Mouse (Mus musculus) testis, adult 2 months (tissue): ENCODE measurements around the gene Sbds. TPM values are rescaled to one million over a fixed set of nuclear protein-coding genes. Genes with fewer than 3 reads are reported as not detected.

ENCODE experiments used
- H3K27ac ChIP-seq: fragments of 200-500 bp; 2 replicates; pipeline ENCODE4 v1.5.1; 2012; ENCODE audit warnings: low read depth, low read length; ENCODE audit not compliant: control insufficient read depth, insufficient read depth
- H3K27me3 ChIP-seq: fragments of 200-500 bp; 2 replicates; pipeline ENCODE4 v1.6.1; 2012; ENCODE audit warnings: mild to moderate bottlenecking, low read length, moderate library complexity; ENCODE audit not compliant: control insufficient read depth, insufficient read depth
- H3K36me3 ChIP-seq: fragments of 200-500 bp; 2 replicates; pipeline ENCODE4 v1.6.1; 2012; ENCODE audit warnings: mild to moderate bottlenecking, low read length; ENCODE audit not compliant: control insufficient read depth, insufficient read depth
- H3K4me1 ChIP-seq: fragments of 200-500 bp; 2 replicates; pipeline ENCODE4 v1.6.1; 2012; ENCODE audit warnings: low read length; ENCODE audit not compliant: control insufficient read depth, insufficient read depth
- H3K4me3 ChIP-seq: fragments of 200-500 bp; 2 replicates; pipeline ENCODE4 v1.5.1; 2012; ENCODE audit warnings: low read depth, mild to moderate bottlenecking, low read length, moderate library complexity, mixed read lengths; ENCODE audit not compliant: control insufficient read depth
- CTCF ChIP-seq: fragments of 200-500 bp; IDR thresholded peaks from 2 replicates; pipeline ENCODE4 v1.5.1; 2012; ENCODE audit warnings: low read depth, mild to moderate bottlenecking, inconsistent platforms, low read length, moderate library complexity; ENCODE audit not compliant: control insufficient read depth, insufficient read depth, insufficient replicate concordance
- POLR2A ChIP-seq: fragments of 200-500 bp; IDR thresholded peaks from 2 replicates; pipeline ENCODE4 v1.6.1; 2012; ENCODE audit warnings: low read depth, mild to moderate bottlenecking, inconsistent platforms, low read length, moderate library complexity; ENCODE audit not compliant: control insufficient read depth
- polyA plus RNA-seq: library from polyadenylated mRNA; depleted of rRNA; stranded (reverse); fragments of >200 nt; gene quantifications from 2 replicates; pipeline ENCODE4 v1.2.3, GENCODE M21; 2012

Sbds gene
- polyA plus RNA-seq, 1 experiment: 52.2 TPM

- H3K27me3 ChIP-seq: no peaks in the 10 kb centered on the region
- H3K27ac ChIP-seq: no peak overlapping the region
- no peaks in the 10 kb centered on the region; the same call in none of the 2 replicates for H3K36me3 ChIP-seq
- H3K4me1 ChIP-seq: no peaks in the 10 kb centered on the region
- no peak overlapping the region for H3K4me3 ChIP-seq
- TF ChIP-seq CTCF: no peak
- TF ChIP-seq POLR2A: no peak
Observed at GRCm38 (mm10) chr5:130292976-130293375, 37.6 kb upstream of the Sbds start.

- no peak for TF ChIP-seq POLR2A
- TF ChIP-seq CTCF: no peak
- no peak overlapping the region for H3K4me3 ChIP-seq
- H3K4me1 ChIP-seq: no peaks in the 10 kb centered on the region
- no peaks in the 10 kb centered on the region for H3K27me3 ChIP-seq
- H3K27ac ChIP-seq: no peak overlapping the region
- H3K36me3 ChIP-seq: no peaks in the 10 kb centered on the region; the same call in 1 of the 2 replicates
Observed at GRCm38 (mm10) chr5:130290775-130291174, 35.4 kb upstream of the Sbds start.

GRCm38 (mm10) chr5:130290242-130290641 is 34.9 kb upstream of the Sbds start:
- Histone ChIP-seq H3K27ac (no peak overlapping the region), H3K36me3 (no peaks in the 10 kb centered on the region; the same call in 1 of the 2 replicates), H3K27me3 (no peaks in the 10 kb centered on the region), H3K4me1 (no peaks in the 10 kb centered on the region), H3K4me3 (no peak overlapping the region)
- peak; percentile 60; the same call in 1 of the 2 replicates for TF ChIP-seq CTCF
- no peak for TF ChIP-seq POLR2A

- H3K36me3 ChIP-seq: no peaks in the 10 kb centered on the region
- TF ChIP-seq CTCF (no peak), POLR2A (no peak)
Observed at GRCm38 (mm10) chr5:130288106-130288505, 32.8 kb upstream of the Sbds start.

GRCm38 (mm10) chr5:130283079-130283732 is 27.9 kb upstream of the Sbds start:
- Histone ChIP-seq H3K27me3 (no peaks in the 10 kb centered on the region), H3K27ac (no peak overlapping the region), H3K4me3 (no peak overlapping the region), H3K4me1 (no peaks in the 10 kb centered on the region), H3K36me3 (no peaks in the 10 kb centered on the region; the same call in 1 of the 2 replicates)
- TF ChIP-seq POLR2A (no peak), CTCF (no peak)

More at GRCm38 (mm10) chr5:130288106-130288505, 32.8 kb upstream of the Sbds start:
- Histone ChIP-seq H3K4me3 (no peak overlapping the region), H3K27ac (no peak overlapping the region), H3K27me3 (no peaks in the 10 kb centered on the region), H3K4me1 (no peaks in the 10 kb centered on the region)

GRCm38 (mm10) chr5:130278011-130278472 is 22.7 kb upstream of the Sbds start:
- H3K36me3 ChIP-seq: peaks cover 2% of the 10 kb centered on the region; the same call in 1 of the 2 replicates

GRCm38 (mm10) chr5:130275509-130275908 is 20.2 kb upstream of the Sbds start:
- Histone ChIP-seq H3K27me3 (no peaks in the 10 kb centered on the region), H3K36me3 (peaks cover 2% of the 10 kb centered on the region; the same call in 1 of the 2 replicates), H3K4me3 (no peak overlapping the region), H3K27ac (no peak overlapping the region), H3K4me1 (no peaks in the 10 kb centered on the region)
- TF ChIP-seq CTCF (no peak), POLR2A (no peak)

More at GRCm38 (mm10) chr5:130278011-130278472, 22.7 kb upstream of the Sbds start:
- no peak overlapping the region for H3K4me3 ChIP-seq
- TF ChIP-seq CTCF: no peak
- no peak for TF ChIP-seq POLR2A
- H3K27ac ChIP-seq: no peak overlapping the region
- no peaks in the 10 kb centered on the region for H3K27me3 ChIP-seq
- no peaks in the 10 kb centered on the region for H3K4me1 ChIP-seq
